Mouse (Mus musculus) gastrocnemius, adult 18-20 months (tissue): ENCODE results near the gene Hist1h3a. TPM values are rescaled to one million over a fixed set of nuclear protein-coding genes. Genes with fewer than 3 reads are reported as not detected.
"Not testable (repeated sequence)": the region's sequence is repeated elsewhere in the genome, so short reads cannot be mapped to it uniquely, and the experiment has no call there.

Experiments used
- DNase-seq: peaks from one replicate; pipeline ENCODE4 v3.0.0; 2021; ENCODE audit warnings: low spot score
- total RNA-seq, 2 experiments: library from RNA; stranded (reverse); gene quantifications; 2 replicates each; pipeline ENCODE4 v1.2.3; 2021

Hist1h3a gene
- total RNA-seq, 2 experiments from 2014 or later, result 5.1 to 5.3 TPM

DNA sequence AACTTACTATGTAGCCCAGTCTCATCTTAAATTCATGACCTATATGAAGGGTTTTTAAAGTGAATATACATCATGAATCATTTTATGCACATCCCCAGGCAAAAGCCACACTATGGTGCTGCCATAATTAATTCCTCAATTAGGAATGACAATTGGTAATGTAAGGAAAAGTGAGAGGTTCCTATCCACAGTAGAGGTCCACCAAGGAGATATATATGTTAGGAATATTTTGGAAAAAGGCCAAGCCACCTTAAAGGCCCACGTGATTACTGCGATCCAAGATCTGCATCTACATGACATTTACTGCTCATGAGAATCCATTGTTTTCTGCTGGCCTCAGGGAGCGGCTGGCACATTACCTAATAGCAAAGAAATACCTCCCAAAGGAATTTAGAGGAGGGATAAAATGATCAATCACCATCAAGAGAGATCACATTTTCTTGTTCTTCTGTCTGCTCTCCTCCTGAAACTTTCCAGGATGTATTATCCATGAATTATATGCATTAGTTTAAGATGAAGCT is 2.9 kb downstream of the Hist1h3a start:
- DNase-seq, result no peak

DNA sequence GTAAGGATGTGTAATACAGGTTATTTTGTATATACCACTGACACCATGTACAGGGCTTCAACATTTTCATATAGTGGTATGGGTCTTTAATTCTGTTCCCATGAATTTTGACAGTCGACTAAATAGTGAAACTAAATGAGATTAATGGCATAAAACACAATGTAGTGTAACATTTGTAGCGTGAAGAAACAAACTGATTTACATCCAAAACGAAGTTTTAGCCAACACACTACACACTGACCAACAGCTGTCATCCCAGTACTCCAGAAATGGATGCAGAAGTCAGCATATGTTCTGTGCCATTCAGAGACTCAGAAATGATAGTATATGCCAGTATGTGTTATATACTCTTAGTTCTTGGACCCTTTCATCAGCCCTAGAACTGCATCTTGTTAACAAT is 4.3 kb downstream of the Hist1h3a start:
- DNase-seq, result no peak

DNA sequence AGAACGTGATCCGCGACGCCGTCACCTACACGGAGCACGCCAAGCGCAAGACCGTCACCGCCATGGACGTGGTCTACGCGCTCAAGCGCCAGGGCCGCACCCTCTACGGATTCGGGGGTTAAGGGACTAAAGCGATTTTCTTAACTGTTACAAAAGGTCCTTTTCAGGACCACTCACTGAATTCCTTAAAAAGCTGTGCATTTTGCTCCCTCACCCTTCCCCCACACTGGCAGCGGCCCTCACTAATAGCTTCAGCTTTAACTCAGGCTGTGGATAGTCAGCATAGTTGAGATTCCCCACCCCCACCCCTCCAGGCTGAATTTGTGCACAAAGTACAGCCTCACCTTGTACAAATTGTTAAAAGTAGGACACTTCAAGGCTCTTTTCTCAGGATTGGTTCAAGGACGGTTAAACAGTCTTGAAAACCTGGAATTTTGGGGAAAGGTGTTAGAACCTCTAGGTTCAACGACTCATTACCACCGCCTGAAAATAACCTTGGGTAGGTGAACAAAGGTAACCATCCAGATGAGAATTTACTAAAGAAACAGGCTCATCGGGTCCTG is 4.9 kb downstream of the Hist1h3a start:
- DNase-seq, result no peak

DNA sequence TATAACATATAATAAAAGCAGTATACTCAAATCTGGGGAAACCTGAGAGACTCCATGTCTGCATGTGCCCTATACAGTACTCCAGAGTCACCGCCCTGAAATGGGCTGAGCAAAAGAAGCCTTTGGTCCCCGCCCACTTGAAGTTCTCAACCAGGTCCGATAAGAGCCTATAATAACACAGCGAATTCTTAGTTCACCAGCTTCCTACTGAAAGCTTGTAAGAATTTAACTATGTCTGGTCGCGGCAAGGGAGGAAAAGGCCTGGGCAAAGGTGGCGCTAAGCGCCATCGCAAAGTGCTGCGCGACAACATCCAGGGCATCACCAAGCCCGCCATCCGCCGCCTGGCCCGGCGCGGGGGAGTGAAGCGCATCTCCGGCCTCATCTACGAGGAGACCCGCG is 5.4 kb downstream of the Hist1h3a start, which contains the start of gene Hist1h4b:
TSS of gene Hist1h4b (plus strand) at position 224 of the 400 bp plus-strand sequence.
- peak; percentile 50 for DNase-seq

DNA sequence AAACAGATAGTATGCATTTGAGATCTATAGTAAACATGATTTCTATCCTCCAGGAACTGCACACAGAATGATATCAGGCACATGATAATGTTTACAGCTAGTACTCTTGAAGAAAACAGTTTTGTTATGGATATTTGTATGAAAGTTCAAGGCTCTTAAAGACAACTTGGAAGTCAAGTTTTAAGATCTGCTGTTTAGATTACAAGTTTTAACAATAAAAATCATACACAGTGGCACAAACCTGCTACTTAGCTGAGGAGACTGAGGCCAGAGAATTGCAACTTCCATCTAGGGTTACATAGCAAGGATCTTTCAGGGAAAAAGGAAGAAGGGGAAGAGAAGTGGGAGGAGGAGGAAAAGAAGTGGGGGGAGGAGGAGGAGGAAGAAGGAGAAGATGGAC is 7.2 kb downstream of the Hist1h3a start:
- no peak for DNase-seq

DNA sequence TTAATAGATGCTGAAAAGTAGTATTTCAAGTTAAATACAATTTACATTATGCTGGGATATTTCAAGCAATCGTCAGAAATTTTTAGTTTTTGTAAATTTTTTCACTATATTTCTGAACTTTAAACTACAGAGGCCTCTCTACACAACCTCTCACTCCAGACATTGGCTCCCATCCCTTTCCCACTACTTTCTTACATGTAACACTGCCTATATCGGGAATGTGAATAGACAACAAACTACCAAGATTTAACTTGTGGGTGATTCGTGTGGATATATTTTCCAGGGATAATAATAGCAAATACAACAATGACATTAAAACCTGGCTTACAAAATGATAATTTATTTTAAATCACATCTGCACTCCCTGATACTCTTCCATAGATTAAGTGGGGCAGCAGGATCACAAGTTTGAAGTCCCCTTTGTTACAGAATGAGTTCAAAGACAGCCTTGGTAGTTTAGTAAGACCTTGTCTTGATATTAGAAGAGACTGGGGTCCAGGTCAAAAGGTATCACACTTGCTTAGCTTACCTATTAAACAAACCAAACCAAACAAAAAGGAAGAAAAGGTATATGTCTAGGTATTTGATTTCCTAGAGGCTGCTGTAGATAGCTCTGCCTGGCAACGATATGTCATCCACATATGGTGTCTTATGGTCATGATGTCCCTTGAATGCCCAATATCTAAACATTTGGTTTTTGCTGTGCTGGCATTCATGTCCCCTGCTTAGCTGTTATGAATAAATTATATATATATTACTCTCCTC is 8.7 kb downstream of the Hist1h3a start:
- DNase-seq, result no peak

DNA sequence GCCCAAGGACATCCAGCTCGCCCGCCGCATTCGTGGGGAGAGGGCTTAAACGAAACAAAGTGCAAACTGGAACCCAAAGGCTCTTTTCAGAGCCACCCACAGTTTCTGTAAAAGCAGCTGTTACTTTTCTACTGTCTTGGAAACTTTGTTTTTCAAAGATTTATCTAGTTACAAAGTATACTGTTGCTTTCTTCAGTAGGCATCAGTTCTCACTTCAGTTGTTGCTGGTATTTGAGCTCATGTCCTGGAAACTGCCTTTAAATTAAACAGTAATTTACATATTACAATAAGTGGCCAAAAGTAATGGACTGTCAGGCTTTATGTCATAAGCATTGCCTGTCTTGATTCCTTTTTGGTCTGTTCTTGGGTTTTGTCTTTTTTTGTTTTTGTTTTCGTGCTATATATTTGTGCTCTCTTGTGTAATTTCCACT is 9.4 kb downstream of the Hist1h3a start:
- no peak for DNase-seq

DNA sequence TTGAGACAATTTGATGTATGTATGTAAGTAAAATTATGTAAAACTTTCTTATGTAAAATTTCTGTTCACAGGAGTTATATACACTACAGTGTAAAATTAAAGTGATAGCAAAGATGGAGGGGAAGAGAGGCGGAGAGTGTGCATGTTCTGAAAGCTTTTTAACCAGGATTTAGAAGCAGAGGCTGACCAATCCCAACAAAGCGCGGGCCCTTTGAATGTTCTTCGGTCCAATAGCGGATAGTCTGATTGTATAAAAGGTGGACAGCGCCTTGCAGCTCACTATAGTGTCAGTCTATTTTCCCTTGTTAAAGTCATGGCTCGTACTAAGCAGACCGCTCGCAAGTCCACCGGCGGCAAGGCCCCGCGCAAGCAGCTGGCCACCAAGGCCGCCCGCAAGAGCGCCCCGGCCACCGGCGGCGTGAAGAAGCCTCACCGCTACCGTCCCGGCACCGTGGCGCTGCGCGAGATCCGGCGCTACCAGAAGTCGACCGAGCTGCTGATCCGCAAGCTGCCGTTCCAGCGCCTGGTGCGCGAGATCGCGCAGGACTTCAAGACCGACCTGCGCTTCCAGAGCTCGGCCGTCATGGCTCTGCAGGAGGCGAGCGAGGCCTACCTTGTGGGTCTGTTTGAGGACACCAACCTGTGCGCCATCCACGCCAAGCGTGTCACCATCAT is 10.0 kb downstream of the Hist1h3a start, which contains the start of gene Hist1h3b:
TSS of gene Hist1h3b (plus strand) at position 201 of the 675 bp plus-strand sequence.
- peak; percentile 44 for DNase-seq

DNA sequence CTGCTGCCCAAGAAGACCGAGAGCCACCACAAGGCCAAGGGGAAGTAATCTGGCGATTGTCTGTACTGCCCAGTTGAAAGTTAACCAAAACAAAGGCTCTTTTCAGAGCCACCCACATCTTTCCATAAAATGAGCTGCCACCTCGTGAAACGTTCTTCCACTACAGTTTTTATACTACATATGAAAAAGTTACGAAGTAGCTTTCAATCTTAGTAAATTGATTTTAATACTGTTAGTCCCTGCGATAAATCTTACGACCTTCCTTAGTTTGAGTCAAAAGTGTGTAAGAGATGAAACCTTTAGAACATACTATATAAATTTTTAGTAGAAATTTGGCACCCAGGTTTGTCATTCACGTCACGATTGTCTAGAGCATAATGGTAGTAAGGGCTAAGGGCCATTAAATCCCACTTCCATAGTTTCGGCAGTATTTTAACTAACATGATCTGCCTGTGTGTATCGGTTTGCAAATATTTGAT is 10.7 kb downstream of the Hist1h3a start:
- DNase-seq, result no peak

DNA sequence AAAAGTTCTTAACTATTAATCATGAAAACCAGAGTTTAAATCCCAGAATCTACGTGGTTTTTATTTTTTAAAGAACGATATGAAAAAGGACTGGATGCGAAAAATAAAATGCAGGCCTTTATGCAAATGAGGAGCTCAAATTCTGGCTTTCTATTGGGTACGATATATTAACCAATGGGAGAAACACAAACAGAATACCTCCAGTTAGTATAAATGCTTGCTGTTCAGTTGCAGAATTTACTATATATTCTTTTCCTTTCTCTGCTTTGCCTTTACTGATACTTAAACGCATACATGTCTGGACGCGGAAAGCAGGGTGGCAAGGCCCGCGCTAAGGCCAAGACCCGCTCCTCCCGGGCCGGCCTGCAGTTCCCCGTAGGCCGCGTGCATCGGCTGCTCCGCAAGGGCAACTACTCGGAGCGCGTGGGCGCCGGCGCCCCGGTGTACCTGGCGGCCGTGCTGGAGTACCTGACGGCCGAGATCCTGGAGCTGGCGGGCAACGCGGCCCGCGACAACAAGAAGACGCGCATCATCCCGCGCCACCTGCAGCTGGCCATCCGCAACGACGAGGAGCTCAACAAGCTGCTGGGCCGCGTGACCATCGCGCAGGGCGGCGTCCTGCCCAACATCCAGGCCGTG is 11.2 kb downstream of the Hist1h3a start, which contains the start of gene Hist1h2ab:
TSS of gene Hist1h2ab (plus strand) at position 288 of the 639 bp plus-strand sequence.
- not testable (repeated sequence) for DNase-seq

DNA sequence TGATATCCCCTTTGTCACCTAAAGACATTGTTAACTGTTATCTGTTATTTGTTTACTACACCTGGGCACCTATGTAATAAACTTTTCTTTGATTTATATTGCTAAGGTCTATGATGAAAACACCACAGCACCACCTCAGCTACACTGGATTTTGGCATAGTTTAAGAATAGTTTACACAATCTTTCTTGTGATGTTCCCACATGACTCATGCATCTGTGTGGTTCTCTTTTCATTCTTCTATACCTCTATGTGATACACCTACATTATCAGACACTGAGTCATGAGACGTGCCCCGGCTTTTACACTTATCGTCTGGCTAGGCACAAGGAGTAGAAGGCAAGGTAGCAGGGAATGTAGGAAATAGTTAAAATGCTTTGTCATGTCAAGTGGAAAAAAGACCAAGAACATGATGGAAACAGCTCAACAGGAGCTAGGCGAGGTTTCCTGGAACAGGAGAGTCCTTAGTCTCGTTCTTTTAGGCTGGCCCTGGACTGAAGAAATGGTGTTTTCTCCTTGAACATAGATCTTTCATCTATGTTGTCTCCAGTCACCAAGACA is 12.5 kb downstream of the Hist1h3a start:
- no peak for DNase-seq

DNA sequence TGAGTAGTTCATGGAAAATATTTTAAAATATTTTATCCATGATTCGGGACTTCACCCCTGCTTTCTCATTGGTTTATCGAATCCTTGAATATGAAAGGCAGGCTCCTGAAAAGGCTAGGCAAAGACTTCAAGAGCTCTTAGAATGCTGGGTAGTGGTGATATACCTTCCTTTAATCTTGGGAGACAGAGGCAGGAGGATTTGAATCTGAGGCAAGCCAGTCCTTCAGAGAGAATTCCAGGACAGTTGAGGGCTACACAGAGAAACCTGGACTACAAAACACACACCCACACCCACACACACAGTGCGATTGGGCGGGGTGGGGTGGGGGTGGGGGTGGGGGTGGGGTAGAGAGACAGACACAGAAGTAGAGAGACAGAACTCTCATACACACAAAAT is 14.3 kb downstream of the Hist1h3a start:
- DNase-seq, result no peak

DNA sequence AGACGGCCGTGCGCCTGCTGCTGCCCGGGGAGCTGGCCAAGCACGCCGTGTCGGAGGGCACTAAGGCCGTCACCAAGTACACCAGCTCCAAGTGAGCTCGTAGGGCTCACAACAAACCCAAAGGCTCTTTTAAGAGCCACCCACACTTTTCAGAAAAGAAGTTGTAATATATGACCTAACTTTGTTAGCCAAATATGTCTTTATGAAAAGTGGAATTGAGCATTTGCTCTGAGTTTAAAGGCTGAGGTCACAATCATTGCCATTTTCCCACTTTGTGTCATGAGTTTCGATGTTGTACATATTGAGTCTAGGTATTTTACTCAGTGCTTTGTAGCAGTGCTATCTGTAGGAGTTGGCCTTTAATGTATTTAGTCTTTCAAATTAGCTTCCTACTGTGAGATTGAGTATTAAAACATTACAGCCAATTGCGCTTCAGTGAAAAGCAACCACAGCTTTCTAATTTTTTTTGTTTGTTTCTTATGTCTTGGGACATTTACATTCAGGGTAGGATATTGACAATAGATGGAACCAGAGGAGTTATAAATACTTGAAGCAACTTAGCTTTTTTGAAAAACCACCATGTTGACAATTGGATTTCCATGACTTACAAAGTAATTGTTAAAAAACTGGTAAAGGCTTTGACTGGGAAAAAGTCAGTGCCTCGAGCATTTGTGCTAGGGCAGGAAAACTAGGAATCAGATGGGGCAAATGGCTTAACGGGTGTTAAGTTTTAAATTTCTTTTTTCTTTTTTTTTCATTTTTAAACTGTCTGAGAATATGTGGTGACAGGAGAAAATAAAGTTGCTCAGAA is 14.9 kb downstream of the Hist1h3a start:
- DNase-seq, result no peak

DNA sequence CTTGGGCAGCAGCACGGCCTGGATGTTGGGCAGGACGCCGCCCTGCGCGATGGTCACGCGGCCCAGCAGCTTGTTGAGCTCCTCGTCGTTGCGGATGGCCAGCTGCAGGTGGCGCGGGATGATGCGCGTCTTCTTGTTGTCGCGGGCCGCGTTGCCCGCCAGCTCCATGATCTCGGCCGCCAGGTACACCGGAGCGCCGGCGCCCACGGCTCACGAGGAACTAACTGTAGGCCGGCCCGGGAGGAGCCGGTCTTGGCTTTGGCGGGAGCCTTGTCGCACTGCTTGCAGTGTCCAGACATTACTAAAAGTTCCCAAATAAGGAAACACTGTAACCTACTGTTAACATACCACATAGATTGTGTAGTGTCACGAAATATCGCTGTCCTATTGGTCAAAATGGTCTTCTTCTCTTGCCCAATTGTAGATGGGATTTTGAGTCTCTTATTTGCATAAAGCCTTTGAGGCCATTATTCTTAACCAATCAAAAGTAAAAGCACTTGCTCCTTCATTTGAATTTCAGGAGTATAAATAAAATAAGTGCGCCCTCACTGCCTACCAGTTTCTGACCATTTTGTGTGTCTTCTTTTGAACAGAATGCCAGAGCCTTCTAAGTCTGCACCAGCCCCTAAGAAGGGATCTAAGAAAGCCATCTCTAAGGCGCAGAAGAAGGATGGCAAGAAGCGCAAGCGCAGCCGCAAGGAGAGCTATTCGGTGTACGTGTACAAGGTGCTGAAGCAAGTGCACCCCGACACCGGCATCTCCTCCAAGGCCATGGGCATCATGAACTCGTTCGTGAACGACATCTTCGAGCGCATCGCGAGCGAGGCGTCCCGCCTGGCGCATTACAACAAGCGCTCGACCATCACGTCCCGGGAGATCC is 15.7 kb downstream of the Hist1h3a start, which contains the start of gene Hist1h2bb:
TSS of gene Hist1h2bb (plus strand) at position 534 of the 880 bp plus-strand sequence.
- DNase-seq, result peak; percentile 43

DNA sequence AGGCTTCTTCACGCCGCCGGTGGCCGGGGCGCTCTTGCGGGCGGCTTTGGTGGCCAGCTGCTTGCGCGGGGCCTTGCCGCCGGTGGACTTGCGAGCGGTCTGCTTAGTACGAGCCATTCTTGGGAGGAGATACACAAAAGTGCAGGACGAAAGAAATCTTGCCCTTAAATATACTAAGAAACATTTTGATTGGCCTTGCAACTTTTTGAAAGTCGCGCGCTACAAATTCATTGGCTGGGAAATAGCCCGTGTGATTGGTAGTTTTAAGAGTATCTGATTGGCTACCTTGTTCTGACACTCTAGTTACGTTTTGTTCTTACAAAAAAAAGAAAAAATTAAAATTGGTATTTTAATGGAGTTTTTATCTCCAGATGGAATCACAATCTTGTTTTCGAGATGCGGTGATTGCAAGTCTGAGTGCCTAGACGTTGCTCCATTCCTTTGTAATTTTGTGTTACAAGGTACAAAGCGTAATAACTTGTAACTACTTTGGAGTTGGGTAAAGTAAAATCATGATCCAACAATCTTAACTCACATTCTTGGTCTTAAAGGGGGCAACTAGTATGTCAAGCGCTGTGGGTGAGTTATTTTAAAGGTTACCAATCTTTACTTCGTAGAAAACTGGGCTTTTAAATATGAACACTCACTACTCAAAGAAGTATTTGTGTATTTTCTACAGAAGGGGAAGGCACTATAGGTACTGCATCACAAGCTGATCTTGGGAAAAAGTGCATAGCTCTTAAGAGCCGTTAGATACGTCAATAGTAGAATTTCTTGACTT is 16.6 kb downstream of the Hist1h3a start, which contains the start of gene Hist1h3c:
TSS of gene Hist1h3c (minus strand) at position 222 of the 781 bp plus-strand sequence.
- DNase-seq, result peak; percentile 80

DNA sequence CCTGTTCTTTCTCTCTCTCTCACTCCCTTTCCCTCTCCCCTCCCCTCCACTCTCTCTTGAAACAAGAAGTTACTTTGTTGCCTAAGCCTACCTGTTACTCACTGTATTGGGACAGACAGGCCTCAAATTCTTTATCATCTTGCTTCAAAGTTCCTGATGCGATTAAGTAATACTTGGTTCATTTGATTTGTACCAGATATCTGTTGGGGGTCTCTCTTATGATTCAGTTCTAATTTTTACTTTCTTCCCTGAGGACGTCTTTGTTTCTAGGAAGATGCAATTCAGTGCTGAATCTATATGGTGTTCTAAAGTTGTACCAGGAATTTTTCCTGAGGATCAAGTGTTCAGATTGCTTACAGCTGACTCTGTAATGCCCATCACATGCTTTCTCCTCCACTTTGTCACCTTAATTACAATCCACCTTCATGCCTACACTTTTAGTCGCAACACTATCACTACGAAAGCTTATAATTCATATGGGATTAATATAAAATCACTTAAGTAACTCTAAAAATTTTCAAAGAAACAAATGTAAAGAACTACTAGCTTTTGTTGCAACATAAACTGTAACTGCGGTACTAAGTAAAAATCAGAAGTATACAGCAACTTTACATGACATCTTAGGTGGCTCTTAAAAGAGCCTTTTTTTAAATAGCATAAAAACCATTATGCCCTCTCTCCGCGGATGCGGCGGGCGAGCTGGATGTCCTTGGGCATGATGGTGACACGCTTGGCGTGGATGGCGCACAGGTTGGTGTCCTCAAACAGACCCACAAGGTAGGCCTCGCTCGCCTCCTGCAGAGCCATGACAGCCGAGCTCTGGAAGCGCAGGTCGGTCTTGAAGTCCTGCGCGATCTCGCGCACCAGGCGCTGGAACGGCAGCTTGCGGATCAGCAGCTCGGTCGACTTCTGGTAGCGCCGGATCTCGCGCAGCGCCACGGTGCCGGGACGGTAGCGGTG is 17.5 kb downstream of the Hist1h3a start:
- no peak for DNase-seq

DNA sequence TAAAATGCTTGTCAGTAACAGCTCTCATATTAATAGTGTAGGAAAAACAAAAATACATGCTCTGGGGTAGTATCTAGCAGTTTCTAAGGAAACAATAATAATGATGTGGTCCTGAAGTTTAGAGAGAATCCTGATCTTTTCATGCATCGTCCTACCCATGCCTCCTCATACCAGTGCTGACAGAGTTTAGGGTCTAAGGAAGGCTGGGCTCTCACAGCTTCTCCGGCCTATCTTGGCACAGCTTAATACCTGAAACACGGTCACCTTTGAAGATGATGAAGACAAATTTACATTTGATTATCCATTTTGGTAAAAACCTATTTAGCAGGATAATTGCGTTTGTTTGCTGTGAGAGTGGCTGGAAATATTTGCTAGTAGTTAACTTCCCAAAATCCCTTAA is 18.2 kb downstream of the Hist1h3a start:
- DNase-seq, result no peak
